Mouse (Mus musculus) embryonic fibroblast, embryonic 13.5 days (primary cell): ENCODE results near the gene B4galnt4. TPM values are rescaled to one million over a fixed set of nuclear protein-coding genes. Genes with fewer than 3 reads are reported as not detected.
A peak's percentile ranks its signal among the peaks of the same experiment; 100 is the strongest.

Source experiments
- H3K27ac ChIP-seq: 2 replicates; pipeline ENCODE4 v1.5.1; 2012; ENCODE audit warnings: low read length, control low read depth, inconsistent platforms; ENCODE audit not compliant: insufficient read depth
- H3K4me1 ChIP-seq: 2 replicates; pipeline ENCODE4 v1.6.1; 2011; ENCODE audit warnings: low read length; ENCODE audit not compliant: control insufficient read depth, insufficient read depth
- H3K4me3 ChIP-seq: 2 replicates; pipeline ENCODE4 v1.5.1; 2011; ENCODE audit warnings: mild to moderate bottlenecking, control low read depth, low read length; ENCODE audit not compliant: insufficient read depth
- CTCF ChIP-seq: IDR thresholded peaks from 2 replicates; pipeline ENCODE4 v1.5.1; 2011; ENCODE audit warnings: mild to moderate bottlenecking, control low read depth, low read length, moderate library complexity, borderline replicate concordance; ENCODE audit not compliant: insufficient read depth
- POLR2A ChIP-seq: IDR thresholded peaks from 2 replicates; pipeline ENCODE4 v1.6.1; 2011; ENCODE audit warnings: low read depth, mild to moderate bottlenecking, control low read depth, low read length, moderate library complexity
- polyA plus RNA-seq: library from polyadenylated mRNA; stranded (reverse); fragments of >200 nt; gene quantifications from 2 replicates; pipeline ENCODE4 v1.2.4, GENCODE M21; 2011; ENCODE audit warnings: low read depth; ENCODE audit not compliant: missing spikeins, insufficient read length

B4galnt4 gene
- polyA plus RNA-seq, 1 experiment: 1.6 TPM

DNA sequence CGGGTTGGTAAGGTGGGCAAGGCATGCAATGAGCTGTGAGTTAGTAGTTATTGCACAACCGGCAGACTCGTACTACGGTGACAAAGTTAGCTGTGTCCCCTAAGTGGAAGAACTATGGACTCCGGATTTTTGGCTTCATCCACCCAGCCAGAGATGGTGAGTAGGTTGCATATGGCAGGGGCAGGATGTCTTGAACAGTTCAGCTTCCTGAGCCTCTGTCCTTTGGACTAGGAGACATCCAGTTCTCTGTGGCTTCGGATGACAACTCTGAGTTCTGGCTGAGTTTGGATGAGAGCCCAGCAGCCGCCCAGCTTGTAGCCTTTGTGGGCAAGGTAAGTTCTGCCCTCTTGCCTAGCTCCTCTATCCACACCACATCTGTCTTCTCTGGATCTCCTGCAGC lies 3.7 kb downstream of the B4galnt4 start:
- no peak overlapping the region for H3K27ac ChIP-seq

DNA sequence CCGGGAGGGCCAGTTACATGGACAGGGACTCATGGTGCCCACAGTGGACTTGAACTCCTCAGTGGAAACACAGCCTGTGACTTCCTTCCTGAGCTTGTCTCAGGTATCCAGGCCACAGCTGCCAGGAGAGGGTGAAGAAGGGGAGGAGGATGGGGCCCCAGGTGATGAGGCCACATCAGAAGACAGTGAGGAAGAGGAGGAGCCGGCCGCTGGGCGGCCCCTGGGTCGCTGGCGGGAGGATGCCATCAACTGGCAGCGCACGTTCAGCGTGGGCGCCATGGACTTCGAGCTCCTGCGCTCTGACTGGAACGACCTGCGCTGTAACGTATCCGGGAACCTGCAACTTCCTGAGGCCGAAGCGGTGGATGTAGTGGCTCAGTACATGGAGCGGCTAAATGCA lies 7.4 kb downstream of the B4galnt4 start:
- no peak for TF ChIP-seq CTCF
- TF ChIP-seq POLR2A: no peak
- no peaks in the 10 kb centered on the region for H3K4me1 ChIP-seq
- no peak overlapping the region for H3K27ac ChIP-seq

More for the DNA sequence above, 3.7 kb downstream of the B4galnt4 start:
- TF ChIP-seq CTCF: no peak
- TF ChIP-seq POLR2A: no peak
- Histone ChIP-seq H3K4me3 (no peak overlapping the region), H3K4me1 (no peaks in the 10 kb centered on the region)

DNA sequence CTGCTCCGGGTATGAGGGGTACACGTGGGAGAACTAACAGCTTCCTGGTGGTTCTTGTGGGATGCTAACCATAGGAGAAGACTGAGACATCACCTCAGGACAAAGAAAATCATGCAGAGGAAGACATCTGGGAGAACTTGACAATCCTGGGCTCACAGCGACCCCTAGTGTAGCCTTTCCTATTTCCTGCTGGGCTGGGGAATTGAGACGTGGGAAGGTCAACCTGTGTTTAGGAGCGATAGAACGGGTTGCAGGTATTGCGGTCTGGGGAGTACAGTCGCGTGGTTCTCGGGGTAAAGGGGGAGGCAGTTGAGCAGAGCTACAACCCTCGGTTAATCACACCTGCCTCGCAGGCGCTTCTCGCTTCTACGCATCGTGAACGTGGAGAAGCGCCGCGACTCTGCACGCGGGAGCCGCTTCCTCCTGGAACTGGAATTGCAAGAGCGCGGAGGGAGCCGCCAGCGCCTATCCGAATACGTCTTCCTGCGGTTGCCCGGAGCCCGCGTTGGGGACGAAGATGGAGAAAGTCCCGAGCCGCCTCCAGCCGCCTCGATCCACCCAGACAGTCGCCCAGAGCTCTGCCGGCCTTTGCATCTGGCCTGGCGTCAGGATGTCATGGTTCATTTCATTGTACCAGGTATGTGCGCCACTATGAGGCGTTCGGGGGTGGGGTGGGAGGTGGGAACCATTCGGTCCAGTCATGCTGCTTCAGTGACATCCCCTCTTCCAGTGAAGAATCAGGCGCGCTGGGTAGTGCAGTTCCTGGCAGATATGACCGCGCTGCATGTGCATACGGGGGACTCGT lies 9.4 kb downstream of the B4galnt4 start:
- Histone ChIP-seq H3K4me1 (no peaks in the 10 kb centered on the region), H3K27ac (no peak overlapping the region), H3K4me3 (peak overlapping the region; percentile 14)
- TF ChIP-seq CTCF (peak; percentile 34; the same call in 1 of the 2 replicates), POLR2A (no peak)

More for the DNA sequence above, 7.4 kb downstream of the B4galnt4 start:
- no peak overlapping the region for H3K4me3 ChIP-seq

DNA sequence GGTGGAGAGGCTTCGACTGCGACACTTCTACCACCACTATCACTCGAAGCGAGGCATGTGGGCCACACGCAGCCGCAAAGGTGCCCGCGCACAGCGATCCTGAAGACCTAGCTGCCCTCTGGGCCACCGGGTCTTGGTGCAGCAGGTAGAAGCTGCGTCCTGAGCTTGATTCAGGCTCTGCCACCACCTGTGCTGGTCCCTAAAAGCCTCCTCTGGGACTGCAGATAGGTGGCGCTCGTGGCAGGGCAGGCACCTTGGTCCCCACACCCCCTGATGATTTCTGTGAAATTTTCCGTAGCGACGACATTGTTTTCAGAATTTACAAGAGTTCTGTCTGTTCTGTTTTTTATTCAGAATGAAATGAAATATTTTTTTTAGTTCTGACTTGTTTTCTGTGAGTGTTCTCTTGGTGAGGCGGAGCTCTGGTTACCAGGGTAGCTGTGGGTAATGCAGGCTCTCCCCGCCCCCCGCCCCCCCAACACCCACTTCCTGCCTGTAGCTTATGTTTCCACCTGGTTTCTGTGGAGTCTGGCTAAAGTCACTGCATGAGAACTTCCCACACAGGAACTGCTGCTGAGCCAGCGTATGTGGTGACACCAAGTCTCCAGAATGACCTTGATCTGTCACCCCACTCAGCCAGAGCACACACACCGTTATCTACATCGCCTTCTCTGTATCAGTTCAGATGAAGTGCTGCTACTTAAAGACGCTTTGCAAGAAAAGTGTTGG lies 11.3 kb downstream of the B4galnt4 start:
- H3K27ac ChIP-seq: no peak overlapping the region
- TF ChIP-seq POLR2A: no peak
- TF ChIP-seq CTCF: peak; percentile 61; the same call in 1 of the 2 replicates
- H3K4me3 ChIP-seq: no peak overlapping the region
- H3K4me1 ChIP-seq: no peaks in the 10 kb centered on the region

DNA sequence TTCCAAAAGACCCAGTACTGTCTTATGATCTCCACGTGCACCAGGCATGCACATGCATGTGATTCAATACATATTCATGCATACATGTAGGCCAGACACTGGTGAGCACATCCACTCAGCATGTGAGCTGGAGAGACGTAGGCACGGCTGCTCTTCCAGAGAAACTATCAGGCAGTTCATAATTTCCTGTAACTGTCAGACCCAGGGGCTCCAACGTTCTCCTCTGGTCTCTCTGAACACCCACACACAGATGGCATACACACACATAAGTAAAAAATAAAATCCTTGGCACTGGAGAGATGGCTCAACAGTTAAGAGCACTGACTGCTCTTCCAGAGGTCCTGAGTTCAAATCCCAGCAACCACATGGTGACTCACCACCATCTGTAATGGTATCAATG lies 12.9 kb downstream of the B4galnt4 start:
- no peak for TF ChIP-seq CTCF
- TF ChIP-seq POLR2A: no peak
- Histone ChIP-seq H3K27ac (no peak overlapping the region), H3K4me3 (no peak overlapping the region), H3K4me1 (no peaks in the 10 kb centered on the region)

DNA sequence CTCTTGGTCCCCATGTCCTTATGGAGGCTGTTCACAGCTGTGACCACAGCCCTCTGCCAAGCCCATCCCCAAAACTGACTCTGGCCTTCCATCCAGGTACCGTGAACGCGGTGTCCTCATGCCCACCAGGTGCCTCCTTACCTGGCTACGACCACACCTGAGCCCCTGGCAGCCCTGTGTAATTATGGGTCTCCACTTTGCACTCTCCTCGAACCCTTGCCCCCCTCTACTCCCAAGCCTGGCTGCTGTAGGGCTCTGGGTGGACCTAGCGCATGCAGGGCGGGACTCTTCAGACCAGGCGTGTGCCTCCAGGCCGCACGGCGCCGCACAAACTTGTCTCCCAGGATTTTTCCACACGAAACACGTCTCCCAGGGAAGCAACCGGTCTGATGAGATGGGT lies 16.9 kb downstream of the B4galnt4 start, which contains the start of gene Pkp3:
Gene Pkp3 (plus strand): TSS at position 378 of the 400 bp plus-strand sequence.
- Histone ChIP-seq H3K4me1 (no peaks in the 10 kb centered on the region; the same call in 1 of the 2 replicates), H3K27ac (no peak within 1 kb of the TSS), H3K4me3 (no peak within 1 kb of the TSS)
- no peak for TF ChIP-seq POLR2A
- TF ChIP-seq CTCF: no peak

DNA sequence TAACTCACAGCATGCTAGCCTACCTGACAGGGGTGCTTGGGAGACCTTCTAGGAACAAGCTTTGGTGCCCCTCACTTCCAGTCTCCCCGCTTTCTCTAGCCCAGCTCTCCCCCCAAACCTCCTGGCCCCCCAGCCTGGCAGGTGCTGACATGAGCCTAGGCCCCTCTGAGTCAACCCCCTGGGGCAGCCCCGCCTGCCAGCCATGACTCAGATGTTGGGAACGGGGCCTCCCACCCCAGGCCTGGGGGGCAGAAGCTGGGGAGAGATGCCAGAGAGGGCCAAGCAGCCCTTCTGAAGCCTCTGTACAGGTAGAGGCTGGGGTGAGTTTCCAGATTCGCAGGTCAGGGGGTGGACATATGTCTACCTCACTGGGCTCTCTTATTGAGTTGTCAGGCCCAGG lies 18.0 kb downstream of the B4galnt4 start:
- no peaks in the 10 kb centered on the region; the same call in 1 of the 2 replicates for H3K4me1 ChIP-seq
- no peak overlapping the region for H3K4me3 ChIP-seq
- H3K27ac ChIP-seq: no peak overlapping the region
- TF ChIP-seq POLR2A (no peak), CTCF (no peak)

DNA sequence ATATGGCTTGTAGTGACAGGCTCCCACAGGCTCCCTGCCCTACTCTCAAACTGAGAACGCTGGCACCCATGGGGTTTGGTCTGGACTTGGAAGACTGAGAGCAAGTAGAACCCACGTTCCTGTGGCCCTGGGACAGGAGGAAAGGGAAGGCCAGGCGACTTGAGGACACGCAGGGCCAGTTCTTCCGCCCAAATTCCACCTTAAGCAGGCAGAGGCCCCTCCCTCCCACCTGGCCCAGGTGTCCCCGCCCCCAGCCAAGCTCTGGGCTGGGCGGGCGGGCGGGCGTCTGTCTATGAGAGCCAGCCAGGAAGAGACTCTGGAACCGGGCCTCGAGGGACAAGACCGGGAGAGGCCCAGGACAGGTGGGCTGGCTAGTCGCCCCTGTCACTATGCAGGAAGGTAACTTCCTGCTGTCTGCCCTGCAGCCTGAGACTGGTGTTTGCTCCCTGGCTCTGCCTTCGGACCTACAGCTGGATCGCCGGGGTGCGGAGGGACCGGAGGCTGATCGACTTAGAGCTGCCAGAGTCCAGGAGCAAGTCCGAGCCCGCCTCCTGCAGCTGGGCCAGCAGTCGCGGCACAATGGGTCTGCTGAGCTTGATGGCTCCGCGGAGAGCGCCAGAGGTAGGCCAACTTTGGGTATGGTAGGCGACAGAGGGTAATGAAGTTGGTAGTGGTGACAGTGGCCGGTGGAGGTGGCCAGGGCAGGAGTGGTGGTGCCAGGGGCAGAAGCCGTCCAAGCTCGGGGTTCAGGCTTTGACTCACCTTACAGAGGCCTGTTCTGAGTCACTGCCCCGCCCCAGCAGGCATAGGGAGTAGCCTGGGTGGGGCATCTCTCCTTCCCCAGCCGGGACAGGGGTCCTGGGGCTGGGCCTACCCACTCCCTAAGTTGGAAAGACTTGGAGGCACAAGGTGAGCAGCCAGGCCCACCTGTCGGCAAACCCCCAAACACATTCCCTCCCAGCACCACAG lies 18.9 kb downstream of the B4galnt4 start:
- TF ChIP-seq POLR2A (no peak), CTCF (no peak)
- Histone ChIP-seq H3K4me3 (no peak overlapping the region), H3K4me1 (no peaks in the 10 kb centered on the region; the same call in 1 of the 2 replicates), H3K27ac (no peak overlapping the region)

DNA sequence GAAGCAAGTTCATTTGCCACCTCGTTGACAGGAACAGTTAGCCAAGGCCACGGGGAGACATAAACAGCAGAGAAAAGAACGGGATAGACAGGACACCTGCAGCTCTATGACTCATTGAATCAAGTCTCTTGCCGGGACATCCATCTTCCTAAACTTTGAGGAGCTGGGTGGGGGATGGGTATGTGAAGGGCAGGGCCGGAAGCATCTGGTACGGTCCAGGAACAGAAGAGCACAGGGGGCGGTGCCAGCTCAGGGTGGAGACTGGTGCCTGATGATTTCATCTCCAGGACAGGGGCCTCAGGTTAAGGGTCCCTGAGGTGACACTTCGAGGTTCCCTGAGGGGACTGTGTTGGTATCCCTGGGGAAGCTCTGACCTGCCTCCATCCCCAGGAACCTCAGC lies 27.0 kb downstream of the B4galnt4 start:
- no peak for TF ChIP-seq POLR2A
- TF ChIP-seq CTCF: no peak
- no peak overlapping the region for H3K4me3 ChIP-seq
- no peaks in the 10 kb centered on the region for H3K4me1 ChIP-seq
- H3K27ac ChIP-seq: no peak overlapping the region
